Mouse (Mus musculus): ENCODE data around the gene Nod2. TPM values are rescaled to one million over a fixed set of nuclear protein-coding genes. Genes with fewer than 3 reads are reported as not detected.

Gene Nod2
- polyA plus RNA-seq, 1 experiment from 2014 or later: 0.20 TPM

DNA sequence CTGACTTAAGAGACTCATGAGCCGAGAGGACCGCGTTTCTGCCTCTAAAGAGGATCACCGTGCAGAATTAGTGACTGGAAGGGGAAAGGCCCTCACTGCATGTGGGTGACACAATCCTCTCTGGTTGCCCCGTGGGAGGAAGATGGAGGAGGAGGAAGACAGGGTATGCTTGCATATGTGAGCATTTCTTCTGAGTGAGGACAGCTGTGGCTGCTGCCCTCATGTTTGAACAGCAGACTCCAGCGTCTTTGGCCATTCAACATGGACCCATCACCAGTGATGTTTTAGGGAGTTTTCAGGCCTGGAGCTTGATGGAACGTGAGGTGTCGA lies 39.8 kb downstream of the Nod2 start:
- Histone ChIP-seq H3K9ac (replicated peaks) (no peak overlapping the region), H3K9me3 (no peaks in the 10 kb centered on the region), H3K27me3 (no peaks in the 10 kb centered on the region), H3K4me2 (replicated peaks) (no peak overlapping the region), H3K4me1 (no peaks in the 10 kb centered on the region), H3K4me3 (no peak overlapping the region), H3K36me3 (no peaks in the 10 kb centered on the region), H3K27ac (replicated peaks) (no peak overlapping the region)
- ATAC-seq (replicated peaks): no peak
- WGBS: 83% methylated on average over 8 of the region's 8 CpGs

- ATAC-seq (replicated peaks): no peak
- Histone ChIP-seq H3K4me3 (no peak overlapping the region), H3K27me3 (no peaks in the 10 kb centered on the region), H3K27ac (replicated peaks) (no peak overlapping the region), H3K9ac (replicated peaks) (no peak overlapping the region), H3K36me3 (no peaks in the 10 kb centered on the region), H3K9me3 (no peaks in the 10 kb centered on the region), H3K4me2 (replicated peaks) (no peak overlapping the region), H3K4me1 (no peaks in the 10 kb centered on the region)
- 90% methylated on average over 6 of the region's 6 CpGs for WGBS
Observed at GRCm38 (mm10) chr8:88689151-88689550, 42.0 kb downstream of the Nod2 start.

- no peak overlapping the region for H3K4me2 ChIP-seq (replicated peaks)
- ATAC-seq (replicated peaks): no peak
- 93% methylated on average over 6 of the region's 6 CpGs for WGBS
- H3K27me3 ChIP-seq: no peaks in the 10 kb centered on the region; the same call in 1 of the 2 replicates
- H3K4me1 ChIP-seq: no peaks in the 10 kb centered on the region
- no peak overlapping the region for H3K9ac ChIP-seq (replicated peaks)
- H3K36me3 ChIP-seq: no peaks in the 10 kb centered on the region
- no peak overlapping the region for H3K27ac ChIP-seq (replicated peaks)
- H3K9me3 ChIP-seq: no peaks in the 10 kb centered on the region
- H3K4me3 ChIP-seq: no peak overlapping the region
Observed at GRCm38 (mm10) chr8:88689891-88690290, 42.8 kb downstream of the Nod2 start.

DNA sequence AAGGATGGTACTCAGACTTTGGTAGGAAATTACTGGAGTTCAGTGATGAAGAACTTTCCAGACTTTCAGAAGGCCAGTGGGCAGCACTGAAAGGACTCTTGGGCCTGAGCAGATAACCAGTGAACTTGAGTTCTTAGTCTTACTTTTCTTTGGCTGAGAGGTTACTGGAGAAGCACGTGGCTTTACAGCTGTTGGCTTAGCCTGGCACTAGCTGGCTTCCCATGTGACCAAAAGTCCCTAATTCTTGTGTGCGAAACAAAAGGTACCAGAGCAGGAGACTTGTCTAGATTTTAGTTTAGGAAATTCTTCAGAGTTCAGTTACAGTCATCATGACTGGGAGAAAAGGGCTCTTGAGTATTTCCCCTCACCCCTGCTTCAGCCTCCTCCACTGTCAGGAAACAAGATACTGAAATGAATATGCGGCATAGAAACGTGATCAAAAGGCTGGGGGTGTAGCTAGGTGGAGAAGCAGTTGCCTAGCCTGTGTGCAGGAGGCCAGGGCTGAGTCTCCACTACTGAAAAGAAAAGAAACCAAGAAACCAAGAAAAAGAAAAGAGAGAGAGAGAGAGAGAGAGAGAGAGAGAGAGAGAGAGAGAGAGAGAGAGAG lies 44.3 kb downstream of the Nod2 start:
- Histone ChIP-seq H3K4me2 (replicated peaks) (no peak overlapping the region), H3K36me3 (no peaks in the 10 kb centered on the region), H3K27ac (replicated peaks) (no peak overlapping the region), H3K4me3 (no peak overlapping the region), H3K9me3 (no peaks in the 10 kb centered on the region), H3K4me1 (peaks cover 6% of the 10 kb centered on the region; the same call in 1 of the 2 replicates), H3K9ac (replicated peaks) (no peak overlapping the region), H3K27me3 (no peaks in the 10 kb centered on the region; the same call in 1 of the 2 replicates)
- ATAC-seq (replicated peaks): no peak
- 60% methylated on average over 4 of the region's 4 CpGs for WGBS

DNA sequence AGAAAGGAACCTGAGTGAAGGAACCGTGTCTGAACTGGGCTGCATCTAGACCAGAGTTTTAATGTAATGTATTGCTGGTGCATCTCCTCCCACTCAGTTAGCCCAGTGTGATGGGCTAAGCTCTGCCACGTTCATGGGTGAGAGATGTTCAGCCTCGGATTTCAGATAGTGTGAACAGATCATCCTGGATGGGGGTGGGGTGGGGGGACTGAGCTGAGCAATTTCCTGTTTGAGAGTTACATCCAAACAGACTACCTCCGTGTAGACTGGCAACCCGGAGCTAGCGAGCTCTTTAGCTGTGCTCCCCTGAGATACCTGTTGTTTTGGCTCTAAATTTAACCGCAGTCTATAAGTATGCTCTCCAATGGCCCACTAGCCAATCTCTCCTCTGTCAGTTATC lies 44.8 kb downstream of the Nod2 start:
- H3K27me3 ChIP-seq: no peaks in the 10 kb centered on the region; the same call in 1 of the 2 replicates
- WGBS: 62% methylated on average over 7 of the region's 7 CpGs
- no peak for ATAC-seq (replicated peaks)

GRCm38 (mm10) chr8:88692866-88693265 lies 45.8 kb downstream of the Nod2 start:
- Histone ChIP-seq H3K4me3 (no peak overlapping the region), H3K27me3 (no peaks in the 10 kb centered on the region; the same call in 1 of the 2 replicates), H3K4me1 (peaks cover 10% of the 10 kb centered on the region), H3K27ac (replicated peaks) (no peak overlapping the region), H3K36me3 (no peaks in the 10 kb centered on the region), H3K9me3 (no peaks in the 10 kb centered on the region), H3K4me2 (replicated peaks) (no peak overlapping the region), H3K9ac (replicated peaks) (no peak overlapping the region)
- WGBS: 88% methylated on average over 6 of the region's 6 CpGs
- ATAC-seq (replicated peaks): no peak

More for the DNA sequence above, 44.8 kb downstream of the Nod2 start:
- H3K4me2 ChIP-seq (replicated peaks): no peak overlapping the region
- peaks cover 6% of the 10 kb centered on the region; the same call in 1 of the 2 replicates for H3K4me1 ChIP-seq
- H3K27ac ChIP-seq (replicated peaks): no peak overlapping the region
- no peak overlapping the region for H3K9ac ChIP-seq (replicated peaks)
- H3K9me3 ChIP-seq: no peaks in the 10 kb centered on the region
- H3K36me3 ChIP-seq: no peaks in the 10 kb centered on the region
- H3K4me3 ChIP-seq: no peak overlapping the region

DNA sequence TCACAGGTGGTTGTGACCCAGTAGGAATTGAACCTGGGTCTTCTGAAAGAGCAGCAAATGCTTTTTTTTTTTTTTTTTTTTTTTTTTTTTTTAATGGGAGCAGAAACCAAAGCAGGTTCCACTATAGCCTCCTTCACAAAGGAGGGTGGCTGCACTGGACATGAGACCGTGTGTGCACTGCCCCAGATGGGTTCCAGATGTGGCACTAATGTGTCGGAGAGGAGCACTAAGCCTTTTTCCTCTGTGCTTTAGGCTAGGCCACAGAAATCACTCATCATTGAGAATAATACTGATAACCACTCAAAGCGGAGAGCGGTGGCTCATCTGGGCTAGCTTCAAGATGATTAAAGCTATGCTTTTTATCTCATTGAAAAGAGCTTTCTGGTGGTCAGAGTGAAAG lies 46.3 kb downstream of the Nod2 start:
- Histone ChIP-seq H3K27ac (replicated peaks) (no peak overlapping the region), H3K4me3 (no peak overlapping the region), H3K36me3 (no peaks in the 10 kb centered on the region), H3K4me2 (replicated peaks) (no peak overlapping the region), H3K4me1 (peaks cover 13% of the 10 kb centered on the region), H3K27me3 (no peaks in the 10 kb centered on the region; the same call in 1 of the 2 replicates), H3K9me3 (no peaks in the 10 kb centered on the region), H3K9ac (replicated peaks) (no peak overlapping the region)
- WGBS: 90% methylated on average over 4 of the region's 4 CpGs
- ATAC-seq (replicated peaks): no peak

DNA sequence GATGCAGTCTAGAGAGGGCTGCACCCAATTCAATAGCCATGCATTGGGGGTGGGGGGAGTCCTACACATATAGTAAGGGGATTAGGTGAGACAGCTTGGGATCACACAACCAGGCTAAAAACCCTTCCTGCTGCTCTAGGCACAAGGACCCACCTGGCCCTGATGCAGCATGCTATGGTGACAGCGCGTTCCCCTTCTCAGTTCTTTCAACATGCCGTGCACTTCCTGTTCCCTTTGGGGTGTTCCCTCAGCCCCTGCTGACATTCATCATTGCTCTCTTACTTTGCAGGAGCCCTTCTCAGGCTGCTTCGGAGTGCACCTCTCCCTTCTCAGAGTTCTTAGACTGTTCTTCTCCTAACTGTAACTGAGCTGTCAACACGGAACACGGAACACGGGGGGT lies 47.2 kb downstream of the Nod2 start:
- Histone ChIP-seq H3K27ac (replicated peaks) (no peak overlapping the region), H3K4me1 (peaks cover 13% of the 10 kb centered on the region), H3K27me3 (no peaks in the 10 kb centered on the region; the same call in 1 of the 2 replicates), H3K4me3 (no peak overlapping the region), H3K4me2 (replicated peaks) (no peak overlapping the region), H3K9me3 (no peaks in the 10 kb centered on the region), H3K36me3 (no peaks in the 10 kb centered on the region), H3K9ac (replicated peaks) (no peak overlapping the region)
- no peak for ATAC-seq (replicated peaks)
- 81% methylated on average over 7 of the region's 7 CpGs for WGBS

DNA sequence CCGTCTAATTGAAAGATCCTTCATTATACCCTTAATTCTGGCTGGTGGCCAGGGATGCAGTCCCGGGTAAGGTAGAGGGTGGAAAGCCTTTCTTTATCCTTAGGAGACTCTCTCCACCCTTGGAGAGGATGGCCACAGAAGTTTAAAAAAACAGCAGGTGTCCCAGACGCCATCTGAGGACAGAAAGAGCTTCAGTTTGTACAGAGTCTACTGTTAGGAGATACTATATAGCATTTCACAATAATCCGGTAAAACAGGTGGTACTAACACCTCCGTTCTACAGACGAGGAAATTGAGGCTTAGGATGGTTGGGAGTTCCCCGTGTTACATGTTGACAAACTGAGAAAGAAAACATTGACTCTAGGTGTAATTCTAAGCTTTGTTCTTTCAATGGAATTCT lies 49.1 kb downstream of the Nod2 start:
- H3K4me3 ChIP-seq: peak overlapping the region; percentile 91
- H3K4me1 ChIP-seq: peaks cover 13% of the 10 kb centered on the region
- whole genome bisulfite sequencing: 10% methylated on average over 7 of the region's 7 CpGs
- ATAC-seq (replicated peaks): peak; percentile 38
- no peaks in the 10 kb centered on the region for H3K36me3 ChIP-seq
- H3K27ac ChIP-seq (replicated peaks): 0 out of 2 replicates have a peak overlapping the region, but pooled peaks have one; percentile 18
- H3K27me3 ChIP-seq: no peaks in the 10 kb centered on the region; the same call in 1 of the 2 replicates
- H3K9ac ChIP-seq (replicated peaks): no peak overlapping the region
- H3K9me3 ChIP-seq: no peaks in the 10 kb centered on the region
- H3K4me2 ChIP-seq (replicated peaks): peak overlapping the region; percentile 67

GRCm38 (mm10) chr8:88696721-88697641 lies 49.9 kb downstream of the Nod2 start, which contains the start of gene Cyld:
Cyld (plus strand) TSS chr8:88697028.
- Histone ChIP-seq H3K27me3 (no peaks in the 10 kb centered on the region; the same call in 1 of the 2 replicates), H3K4me1 (peaks cover 13% of the 10 kb centered on the region), H3K4me2 (replicated peaks) (peak within 1 kb of the TSS; percentile 67), H3K9me3 (no peaks in the 10 kb centered on the region), H3K9ac (replicated peaks) (peak within 1 kb of the TSS; percentile 64), H3K4me3 (peak within 1 kb of the TSS; percentile 91), H3K36me3 (no peaks in the 10 kb centered on the region), H3K27ac (replicated peaks) (peak within 1 kb of the TSS; percentile 77)
- peak; percentile 99 for ATAC-seq (replicated peaks)
- under 1% methylated on average over 80 of the region's 80 CpGs for WGBS

GRCm38 (mm10) chr8:88697642-88698031 lies 50.5 kb downstream of the Nod2 start:
- peaks cover 13% of the 10 kb centered on the region for H3K4me1 ChIP-seq
- peak overlapping the region; percentile 64 for H3K9ac ChIP-seq (replicated peaks)
- no peaks in the 10 kb centered on the region; the same call in 1 of the 2 replicates for H3K27me3 ChIP-seq
- 12% methylated on average over 4 of the region's 4 CpGs for whole genome bisulfite sequencing
- no peaks in the 10 kb centered on the region for H3K36me3 ChIP-seq
- H3K9me3 ChIP-seq: no peaks in the 10 kb centered on the region
- peak overlapping the region; percentile 77; the same call in 1 of the 2 replicates for H3K27ac ChIP-seq (replicated peaks)
- peak overlapping the region; percentile 67 for H3K4me2 ChIP-seq (replicated peaks)
- peak overlapping the region; percentile 91 for H3K4me3 ChIP-seq
- ATAC-seq (replicated peaks): no peak

- H3K27me3 ChIP-seq: no peaks in the 10 kb centered on the region; the same call in 1 of the 2 replicates
- peak overlapping the region; percentile 91 for H3K4me3 ChIP-seq
- H3K36me3 ChIP-seq: no peaks in the 10 kb centered on the region
- peak overlapping the region; percentile 67 for H3K4me2 ChIP-seq (replicated peaks)
- ATAC-seq (replicated peaks): no peak
- 26% methylated on average over 2 of the region's 2 CpGs for WGBS
- 0 out of 2 replicates have a peak overlapping the region, but pooled peaks have one; percentile 64 for H3K9ac ChIP-seq (replicated peaks)
- H3K4me1 ChIP-seq: peaks cover 13% of the 10 kb centered on the region
- no peak overlapping the region for H3K27ac ChIP-seq (replicated peaks)
- no peaks in the 10 kb centered on the region for H3K9me3 ChIP-seq
Observed at GRCm38 (mm10) chr8:88698048-88698447, 50.9 kb downstream of the Nod2 start.
